Mouse (Mus musculus) heart, postnatal 0 days (tissue): ENCODE measurements around the gene Rps27l. TPM values are rescaled to one million over a fixed set of nuclear protein-coding genes. Genes with fewer than 3 reads are reported as not detected.

Experiments used
- ATAC-seq: fragments of 200-750 bp; cut with Nextera tagmentation; 2 replicates; pipeline ENCODE4 v1.8.0; 2017; ENCODE audit warnings: low read depth, moderate number of reproducible peaks, moderate library complexity; ENCODE audit not compliant: insufficient read depth
- DNase-seq: peaks from one replicate; pipeline ENCODE4 v3.0.0-alpha.2; 2016; ENCODE audit warnings: low spot score
- H3K27ac ChIP-seq: fragments of 300-500 bp; sonication (generic); 2 replicates; pipeline ENCODE4 v1.5.1; 2014; ENCODE audit warnings: low read depth, mild to moderate bottlenecking
- H3K27me3 ChIP-seq: fragments of 300-500 bp; sonication (generic); 2 replicates; pipeline ENCODE4 v1.6.1; 2014; ENCODE audit warnings: low read length, mixed read lengths; ENCODE audit not compliant: control insufficient read depth, insufficient read depth
- H3K36me3 ChIP-seq: fragments of 300-500 bp; sonication (generic); replicated peaks from 2 replicates; pipeline ENCODE4 v1.6.1; 2014; ENCODE audit warnings: low read length, mixed read lengths; ENCODE audit not compliant: control insufficient read depth, insufficient read depth
- H3K4me1 ChIP-seq: fragments of 300-500 bp; sonication (generic); 2 replicates; pipeline ENCODE4 v1.6.1; 2014; ENCODE audit warnings: antibody characterized with exemption; ENCODE audit not compliant: control insufficient read depth, insufficient read depth
- H3K4me2 ChIP-seq: fragments of 300-500 bp; sonication (generic); 2 replicates; pipeline ENCODE4 v1.6.1; 2014; ENCODE audit warnings: low read depth, mild to moderate bottlenecking, low read length, moderate library complexity
- H3K4me3 ChIP-seq: fragments of 300-500 bp; sonication (generic); 2 replicates; pipeline ENCODE4 v1.5.1; 2014; ENCODE audit warnings: low read depth, low read length
- H3K9ac ChIP-seq: fragments of 300-500 bp; sonication (generic); replicated peaks from 2 replicates; pipeline ENCODE4 v1.6.1; 2014; ENCODE audit warnings: low read depth, low read length, mixed read lengths
- H3K9me3 ChIP-seq: fragments of 300-500 bp; sonication (generic); replicated peaks from 2 replicates; pipeline ENCODE4 v1.6.1; 2016; ENCODE audit warnings: low read length; ENCODE audit not compliant: control insufficient read depth
- CTCF ChIP-seq: IDR thresholded peaks from 2 replicates; pipeline ENCODE4 v1.5.1; 2016; ENCODE audit warnings: antibody characterized with exemption, control low read depth, low read depth
- EP300 ChIP-seq: IDR thresholded peaks from 2 replicates; pipeline ENCODE4 v1.6.1; 2016; ENCODE audit warnings: antibody characterized with exemption, low read depth
- WGBS: fragments of 180-500 bp; shearing (Covaris S2); extraction: QIAGEN DNeasy Blood & Tissue Kit; methylation state at CpG from one replicate; pipeline ENCODE4 v1.1.7; 2014; 5-methylcytosine and 5-hydroxymethylcytosine counted together
- polyA plus RNA-seq: library from polyadenylated mRNA; unstranded; fragments of >200 nt; fragmentation: Nextera tagmentation; extraction: Ambion mirVana; gene quantifications from 2 replicates; pipeline ENCODE4 v1.2.1, GENCODE M21; 2015
- total RNA-seq: library from RNA; depleted of rRNA; stranded (reverse); fragments of >200 nt; gene quantifications from 2 replicates; pipeline ENCODE4 v1.2.3, GENCODE M21; 2014; ENCODE audit warnings: low replicate concordance

The Rps27l gene
- total and polyA plus RNA-seq, 2 experiments from 2014 or later = 204 to 568 TPM

GRCm38 (mm10) chr9:66961478-66961877, 15.6 kb downstream of the Rps27l start:
- WGBS = 72% methylated on average over 3 of the region's 3 CpGs
- no peak for TF ChIP-seq EP300
- TF ChIP-seq CTCF = no peak
- no peak for DNase-seq
- Histone ChIP-seq H3K4me1 (no peaks in the 10 kb centered on the region), H3K9me3 (no peaks in the 10 kb centered on the region), H3K27me3 (no peaks in the 10 kb centered on the region), H3K9ac (no peak overlapping the region), H3K4me3 (no peak overlapping the region), H3K36me3 (no peaks in the 10 kb centered on the region), H3K4me2 (no peak overlapping the region), H3K27ac (no peak overlapping the region)
- no peak for ATAC-seq

GRCm38 (mm10) chr9:66967492-66967891, 21.6 kb downstream of the Rps27l start:
- no peak for DNase-seq
- no peak overlapping the region for H3K9ac ChIP-seq

DNA sequence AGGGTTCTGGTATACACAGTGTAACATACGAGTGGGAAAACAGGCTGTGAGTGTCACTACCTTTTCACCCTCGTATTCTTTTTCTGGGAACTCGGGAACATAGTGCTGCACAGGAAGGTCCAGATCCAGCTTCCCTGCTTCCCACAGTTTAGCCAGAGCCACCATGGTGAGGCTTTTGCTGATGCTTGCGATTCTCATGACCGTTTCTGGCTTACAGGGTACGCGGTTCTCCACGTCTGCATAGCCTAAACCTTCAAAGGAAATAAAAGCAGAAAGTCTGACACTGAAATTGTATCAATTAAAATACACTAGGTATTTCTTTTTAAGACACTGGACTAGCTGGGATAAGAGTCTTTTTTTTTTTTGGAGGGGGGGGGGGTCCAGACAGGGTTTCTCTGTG, 25.2 kb downstream of the Rps27l start:
- no peak for ATAC-seq
- 85% methylated on average over 8 of the region's 8 CpGs for WGBS
- TF ChIP-seq EP300 (no peak), CTCF (no peak)

More at GRCm38 (mm10) chr9:66967492-66967891, 21.6 kb downstream of the Rps27l start:
- TF ChIP-seq CTCF = no peak
- no peak for TF ChIP-seq EP300
- WGBS = 89% methylated on average over 8 of the region's 8 CpGs
- ATAC-seq = no peak
- H3K27me3 ChIP-seq = no peaks in the 10 kb centered on the region
- H3K4me1 ChIP-seq = no peaks in the 10 kb centered on the region
- H3K36me3 ChIP-seq = peaks cover 19% of the 10 kb centered on the region
- H3K9me3 ChIP-seq = no peaks in the 10 kb centered on the region
- no peak overlapping the region for H3K4me2 ChIP-seq
- no peak overlapping the region for H3K4me3 ChIP-seq
- H3K27ac ChIP-seq = no peak overlapping the region

DNA sequence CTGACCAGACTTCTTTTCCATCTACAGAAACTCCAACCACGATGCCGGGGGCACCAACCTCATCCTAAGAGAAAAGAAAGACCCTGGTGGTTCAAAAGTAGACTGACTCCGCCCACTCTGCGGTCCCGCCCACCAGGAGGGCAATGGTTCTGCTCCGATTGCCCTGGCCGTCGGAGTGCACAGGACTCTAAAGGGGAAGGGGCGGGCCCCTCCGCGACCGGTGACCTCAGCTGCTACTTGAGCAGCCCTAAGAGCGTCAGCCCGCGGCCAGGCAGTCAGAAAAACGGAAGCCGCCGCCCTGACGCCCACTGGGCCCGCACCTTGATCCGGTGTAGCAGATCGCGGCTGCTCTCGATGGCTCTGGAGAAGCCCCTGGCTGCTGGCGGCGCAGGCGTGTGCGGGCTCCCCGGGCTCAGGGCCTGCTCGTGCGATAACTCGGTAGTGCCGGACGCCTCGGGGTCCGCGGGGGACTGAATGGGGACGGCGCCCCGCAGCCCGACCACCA, 28.9 kb downstream of the Rps27l start:
- no peak for TF ChIP-seq EP300
- no peak for TF ChIP-seq CTCF
- H3K4me1 ChIP-seq = no peaks in the 10 kb centered on the region
- H3K36me3 ChIP-seq = peaks cover 14% of the 10 kb centered on the region; the same call in 1 of the 2 replicates
- peak overlapping the region; percentile 94 for H3K27ac ChIP-seq
- peak; percentile 86 for ATAC-seq
- no peaks in the 10 kb centered on the region for H3K27me3 ChIP-seq
- peak overlapping the region; percentile 77 for H3K4me3 ChIP-seq
- H3K9me3 ChIP-seq = no peaks in the 10 kb centered on the region
- DNase-seq = peak; percentile 76
- H3K9ac ChIP-seq = peak overlapping the region; percentile 81
- peak overlapping the region; percentile 89 for H3K4me2 ChIP-seq
- WGBS = under 1% methylated on average over 40 of the region's 41 CpGs

More for the DNA sequence above, 25.2 kb downstream of the Rps27l start:
- Histone ChIP-seq H3K36me3 (peaks cover 19% of the 10 kb centered on the region), H3K4me3 (no peak overlapping the region), H3K4me2 (no peak overlapping the region), H3K9me3 (no peaks in the 10 kb centered on the region), H3K27ac (no peak overlapping the region), H3K4me1 (no peaks in the 10 kb centered on the region), H3K27me3 (no peaks in the 10 kb centered on the region), H3K9ac (no peak overlapping the region)
- no peak for DNase-seq

DNA sequence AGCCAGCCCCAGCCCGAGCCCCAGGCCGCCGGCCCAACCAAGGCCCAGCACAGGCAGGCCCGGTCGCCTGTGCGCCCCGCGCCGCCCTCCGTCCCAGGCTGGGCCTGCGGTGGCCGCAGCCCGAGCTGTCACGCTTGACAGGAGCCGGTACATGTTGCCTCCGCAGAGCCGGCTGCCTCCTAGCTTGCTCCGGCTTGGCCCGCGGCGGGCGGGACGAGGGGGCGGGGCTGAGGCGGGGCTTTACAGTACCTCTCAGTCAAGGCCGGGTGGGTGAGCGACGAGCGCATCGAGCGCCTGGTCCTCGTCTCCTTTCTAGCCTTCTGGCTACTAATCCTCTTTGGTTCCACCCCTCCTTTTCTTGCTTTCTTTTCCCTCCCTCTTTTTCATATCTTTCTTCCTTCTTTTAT, 29.4 kb downstream of the Rps27l start, which contains the start of gene Lactb:
TSS of gene Lactb (minus strand) at position 246 of the 407 bp plus-strand sequence.
- WGBS = under 1% methylated on average over 23 of the region's 32 CpGs

GRCm38 (mm10) chr9:66977121-66977520, 31.2 kb downstream of the Rps27l start:
- TF ChIP-seq EP300 (no peak), CTCF (no peak)
- Histone ChIP-seq H3K4me2 (no peak overlapping the region), H3K9ac (no peak overlapping the region), H3K27ac (no peak overlapping the region), H3K4me1 (no peaks in the 10 kb centered on the region), H3K9me3 (no peaks in the 10 kb centered on the region), H3K27me3 (no peaks in the 10 kb centered on the region), H3K4me3 (no peak overlapping the region), H3K36me3 (no peaks in the 10 kb centered on the region)
- 69% methylated on average over 5 of the region's 5 CpGs for WGBS
- ATAC-seq = no peak
- no peak for DNase-seq

More for the DNA sequence above, 29.4 kb downstream of the Rps27l start, which contains the start of gene Lactb:
- Histone ChIP-seq H3K36me3 (peaks cover 9% of the 10 kb centered on the region; the same call in 1 of the 2 replicates), H3K27me3 (no peaks in the 10 kb centered on the region), H3K27ac (peak within 1 kb of the TSS; percentile 94), H3K4me2 (peak within 1 kb of the TSS; percentile 89), H3K4me3 (peak within 1 kb of the TSS; percentile 77), H3K9ac (peak within 1 kb of the TSS; percentile 81), H3K9me3 (no peaks in the 10 kb centered on the region), H3K4me1 (no peaks in the 10 kb centered on the region)
- DNase-seq = peak; percentile 89
- TF ChIP-seq CTCF = no peak
- no peak for TF ChIP-seq EP300
- ATAC-seq = peak; percentile 98
